Mouse (Mus musculus): ENCODE measurements around the gene Six3. TPM values are rescaled to one million over a fixed set of nuclear protein-coding genes. Genes with fewer than 3 reads are reported as not detected.

Gene Six3
- polyA plus RNA-seq (2017; shearing (Covaris generic)): not detected

GRCm38 (mm10) chr17:85613266-85613860 is at the start of gene Six3:
Gene Six3, plus strand, starts transcription at chr17:85613608.

Other genes with a start within 250 kb of the Six3 start
- gene Six2, start 74.7 kb downstream of the Six3 start, polyA plus RNA-seq (2017; shearing (Covaris generic)): not detected